Comparison of ENCODE assay signal across 27 mouse cellular contexts in the genomic region with DNA sequence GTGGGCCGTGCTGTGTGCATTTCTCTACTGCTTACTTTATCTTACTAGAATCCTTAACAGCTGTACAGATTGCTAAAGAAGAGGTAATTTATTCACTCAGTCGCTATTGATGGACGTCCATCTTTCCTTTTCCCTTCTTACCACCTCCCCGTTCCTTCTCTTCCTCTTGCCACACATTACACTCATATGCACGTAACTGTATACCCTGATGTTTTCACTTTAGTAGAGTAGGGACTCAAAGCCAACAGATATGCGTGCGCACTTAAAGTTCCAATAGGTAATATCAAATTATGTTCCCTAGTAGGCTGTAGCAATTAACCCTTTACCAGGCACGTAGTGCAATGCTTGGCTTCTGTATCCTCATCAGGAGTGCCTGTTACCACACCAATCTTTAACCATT. TPM values are rescaled to one million over a fixed set of nuclear protein-coding genes. Genes with fewer than 3 reads are reported as not detected.
DNase-seq lines count a peak whose midpoint lies in the region; ATAC-seq and TF ChIP-seq lines count a peak whose summit lies in the region.
"Had no signal": no experiment of that assay in that cellular context is flagged by ENCODE, and none has a peak within 500 bp of the region (broad histone marks: within the 10 kb centered on the region; RNA-seq: fewer than 3 reads in every experiment).

No protein-coding gene starts in this region.

- intact Hi-C loops in left cerebral cortex, adult 2 months (cut with DNase I) = no loop called here
- intact Hi-C loops in left cerebral cortex, postnatal 25 days (cut with DNase I) = no loop called here

- H3K4me3 ChIP-seq in left cerebral cortex, adult 2 months = no peak overlapping the region
- no peak overlapping the region for H3K4me3 ChIP-seq in embryonic facial prominence, embryonic 12.5 days
- H3K4me3 ChIP-seq in embryonic facial prominence, embryonic 15.5 days (replicated peaks) = no peak overlapping the region
- no peak overlapping the region for H3K4me3 ChIP-seq in intestine, embryonic 16.5 days (ENCODE audit: low read length)
- H3K4me3 ChIP-seq: erythroblast, embryonic 14.5 days; forebrain, embryonic 12.5 days; forebrain, embryonic 15.5 days; gastrocnemius, adult 2 months; heart, embryonic 12.5 days; heart, embryonic 15.5 days; hindbrain, embryonic 15.5 days had no signal

- 37% methylated on average over 8 of the region's 8 CpGs for WGBS in embryonic facial prominence, embryonic 12.5 days
- whole genome bisulfite sequencing in embryonic facial prominence, embryonic 15.5 days = 36% methylated on average over 8 of the region's 8 CpGs
- WGBS in intestine, embryonic 16.5 days = 80% methylated on average over 8 of the region's 8 CpGs

- no peak overlapping the region for H3K9ac ChIP-seq in embryonic facial prominence, embryonic 12.5 days
- H3K9ac ChIP-seq in embryonic facial prominence, embryonic 15.5 days = no peak overlapping the region
- H3K9ac ChIP-seq in intestine, embryonic 16.5 days (ENCODE audit: low read depth, low read length) = no peak overlapping the region
- H3K9ac ChIP-seq: forebrain, embryonic 12.5 days; forebrain, embryonic 15.5 days; heart, embryonic 12.5 days; heart, embryonic 15.5 days; hindbrain, embryonic 15.5 days had no signal

- no peak overlapping the region; the same call in 1 of the 2 replicates for H3K4me2 ChIP-seq in embryonic facial prominence, embryonic 12.5 days (replicated peaks)
- H3K4me2 ChIP-seq in embryonic facial prominence, embryonic 15.5 days (replicated peaks) = no peak overlapping the region
- no peak overlapping the region for H3K4me2 ChIP-seq in intestine, embryonic 16.5 days (ENCODE audit: low read depth, low read length)
- H3K4me2 ChIP-seq: forebrain, embryonic 12.5 days; forebrain, embryonic 15.5 days; heart, embryonic 12.5 days; heart, embryonic 15.5 days; hindbrain, embryonic 15.5 days had no signal

- H3K36me3 ChIP-seq in embryonic facial prominence, embryonic 12.5 days = peaks cover 10% of the 10 kb centered on the region
- 0 out of 2 replicates have a peak, but pooled peaks cover 4% of the 10 kb centered on the region for H3K36me3 ChIP-seq in embryonic facial prominence, embryonic 15.5 days
- H3K36me3 ChIP-seq in intestine, embryonic 16.5 days (ENCODE audit: control insufficient read depth, insufficient read depth, low read length) = no peaks in the 10 kb centered on the region
- H3K36me3 ChIP-seq: heart, embryonic 15.5 days had no signal

- ATAC-seq in embryonic facial prominence, embryonic 12.5 days (ENCODE audit: insufficient number of reproducible peaks, insufficient read depth, low FRiP score, low TSS enrichment) = peak; percentile 64; the same call in 1 of the 2 replicates
- ATAC-seq in embryonic facial prominence, embryonic 15.5 days (ENCODE audit: insufficient number of reproducible peaks, low FRiP score, low TSS enrichment, low read depth) = no peak; the same call in 1 of the 2 replicates
- no peak for ATAC-seq in intestine, embryonic 16.5 days
- ATAC-seq: activated CD4-positive, CD25-positive, alpha-beta regulatory T cell, adult 4 months; CD4-positive, CD25-positive, alpha-beta regulatory T cell, adult 4 months; forebrain, embryonic 15.5 days had no signal

- DNase-seq in left cerebral cortex, adult 2 months (ENCODE audit: extremely low spot score in 1 of 2, low spot score in 2 of 2) = no peak
- no peak for DNase-seq in left cerebral cortex, postnatal 25 days (ENCODE audit: low spot score in 2 of 2)
- DNase-seq in Muller cell, postnatal 12 days (ENCODE audit: inconsistent ontology term) = no peak
- DNase-seq: adrenal gland, adult 8-10 months; adrenal gland, postnatal 25 days; cerebellum, adult 11-12 months; cerebellum, adult 8-10 months; cerebellum, postnatal 10 days; cerebellum, postnatal 36 days; gastrocnemius, adult 2 months; gastrocnemius, postnatal 14 days; heart, adult 18-20 months; heart, postnatal 14 days; heart, postnatal 4 days; kidney, adult 11 months had no signal

- peak overlapping the region; percentile 5; the same call in 1 of the 2 replicates for H3K27ac ChIP-seq in left cerebral cortex, adult 2 months
- peak overlapping the region; percentile 38 for H3K27ac ChIP-seq in embryonic facial prominence, embryonic 12.5 days
- H3K27ac ChIP-seq in embryonic facial prominence, embryonic 15.5 days (replicated peaks) = 0 out of 2 replicates have a peak overlapping the region, but pooled peaks have one; percentile 22
- no peak overlapping the region for H3K27ac ChIP-seq in intestine, embryonic 16.5 days (ENCODE audit: low read length)
- H3K27ac ChIP-seq: forebrain, embryonic 12.5 days; forebrain, embryonic 15.5 days; gastrocnemius, adult 2 months; heart, embryonic 15.5 days; hindbrain, embryonic 15.5 days had no signal

- no peaks in the 10 kb centered on the region for H3K27me3 ChIP-seq in embryonic facial prominence, embryonic 12.5 days
- no peaks in the 10 kb centered on the region for H3K27me3 ChIP-seq in embryonic facial prominence, embryonic 15.5 days
- H3K27me3 ChIP-seq in intestine, embryonic 16.5 days (replicated peaks; ENCODE audit: control insufficient read depth, insufficient read depth, low read length) = no peaks in the 10 kb centered on the region
- H3K27me3 ChIP-seq: forebrain, embryonic 12.5 days; forebrain, embryonic 15.5 days; heart, embryonic 15.5 days; hindbrain, embryonic 15.5 days had no signal

- H3K4me1 ChIP-seq in embryonic facial prominence, embryonic 12.5 days = no peaks in the 10 kb centered on the region; the same call in 1 of the 2 replicates
- H3K4me1 ChIP-seq in embryonic facial prominence, embryonic 15.5 days = no peaks in the 10 kb centered on the region
- no peaks in the 10 kb centered on the region for H3K4me1 ChIP-seq in intestine, embryonic 16.5 days (ENCODE audit: control insufficient read depth, insufficient read depth, low read length)
- H3K4me1 ChIP-seq: forebrain, embryonic 12.5 days; forebrain, embryonic 15.5 days; heart, embryonic 12.5 days; heart, embryonic 15.5 days; hindbrain, embryonic 15.5 days had no signal

- TF ChIP-seq CTCF in left cerebral cortex, adult 2 months (IDR thresholded peaks at IDR 0.05) = no peak

- H3K9me3 ChIP-seq in embryonic facial prominence, embryonic 12.5 days = no peaks in the 10 kb centered on the region
- H3K9me3 ChIP-seq in embryonic facial prominence, embryonic 15.5 days (replicated peaks) = no peaks in the 10 kb centered on the region
- H3K9me3 ChIP-seq in intestine, embryonic 16.5 days (ENCODE audit: control insufficient read depth, low read length) = no peaks in the 10 kb centered on the region
- H3K9me3 ChIP-seq: forebrain, embryonic 12.5 days; forebrain, embryonic 15.5 days; heart, embryonic 12.5 days; heart, embryonic 15.5 days; hindbrain, embryonic 15.5 days had no signal

RNA-seq across cellular contexts. Expression of a gene that starts 55.7 kb away (rescaled TPM):
- total RNA-seq in left cerebral cortex, adult 2 months (2021) = 10 to 100 TPM; 69.5 to 75.5 TPM
- 10 to 100 TPM; 71.4 to 74.6 TPM for total RNA-seq in left cerebral cortex, postnatal 25 days (2021)
- 11.2 and 11.9 TPM in 2 replicates for polyA plus RNA-seq in embryonic facial prominence, embryonic 12.5 days (2016; fragmentation: Nextera tagmentation; extraction: Ambion mirVana)
- 4.9 and 5.6 TPM in 2 replicates for polyA plus RNA-seq in embryonic facial prominence, embryonic 15.5 days (2015; fragmentation: Nextera tagmentation; extraction: Ambion mirVana)
- 2.5 and 3.2 TPM in 2 replicates for polyA plus RNA-seq in intestine, embryonic 16.5 days (2015; fragmentation: Nextera tagmentation; extraction: Ambion mirVana)
- total RNA-seq: MEL had no signal
- polyA plus RNA-seq: activated CD4-positive, CD25-positive, alpha-beta regulatory T cell, adult 4 months; CD4-positive, CD25-positive, alpha-beta regulatory T cell, adult 4 months; erythroblast, embryonic 14.5 days had no signal
